In the genomic region with DNA sequence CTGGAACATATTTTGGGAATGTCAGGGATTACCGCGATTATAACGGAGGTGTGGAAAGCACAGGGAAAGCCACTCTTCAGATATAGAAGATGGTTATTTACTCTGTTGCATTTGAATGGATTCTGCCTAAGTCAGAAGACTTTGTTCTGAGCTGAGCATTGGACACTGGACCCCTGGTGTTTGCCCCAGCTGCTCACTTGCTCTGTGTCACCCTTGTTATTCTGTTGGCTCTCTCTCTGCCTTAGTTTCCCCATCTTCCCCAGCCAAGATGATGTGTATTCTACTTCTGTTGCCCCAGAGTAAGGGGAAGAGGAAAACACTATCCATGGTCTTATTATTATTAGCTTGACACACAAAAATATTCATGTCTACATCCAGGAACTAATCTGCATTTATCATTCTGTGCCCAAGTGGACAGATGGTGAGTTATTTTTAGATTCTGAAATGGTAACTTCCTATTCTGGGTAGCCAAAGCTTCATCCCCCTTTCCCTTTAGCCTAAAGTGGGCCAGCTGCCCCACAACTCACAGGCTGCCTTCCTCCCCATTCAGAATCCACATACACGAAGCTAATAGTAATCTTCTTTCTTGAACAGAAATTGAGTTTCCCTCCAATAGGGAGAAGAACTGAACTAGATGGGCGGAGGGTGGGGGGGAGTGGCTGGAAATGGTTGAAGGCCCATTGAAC, we compare ENCODE assay signal across 15 mouse cellular contexts. TPM values are rescaled to one million over a fixed set of nuclear protein-coding genes. Genes with fewer than 3 reads are reported as not detected.
A peak's percentile ranks its signal among the peaks of the same experiment; 100 is the strongest.
DNase-seq lines count a peak whose midpoint lies in the region; ATAC-seq and TF ChIP-seq lines count a peak whose summit lies in the region.
"Had no signal": no experiment of that assay in that cellular context is flagged by ENCODE, and none has a peak within 500 bp of the region (broad histone marks: within the 10 kb centered on the region; RNA-seq: fewer than 3 reads in every experiment).

No protein-coding gene starts in this region.

- WGBS in hindbrain, embryonic 10.5 days = 73% methylated on average over 5 of the region's 5 CpGs
- 72% methylated on average over 5 of the region's 5 CpGs for WGBS in midbrain, embryonic 14.5 days

- H3K4me3 ChIP-seq in hindbrain, embryonic 10.5 days = peak overlapping the region; percentile 67
- peak overlapping the region; percentile 69 for H3K4me3 ChIP-seq in midbrain, embryonic 14.5 days (replicated peaks; ENCODE audit: low read depth, low read length)
- H3K4me3 ChIP-seq: heart, embryonic 12.5 days; liver, embryonic 15.5 days; myocyte; stomach, embryonic 15.5 days had no signal

- ATAC-seq in midbrain, embryonic 14.5 days (ENCODE audit: low FRiP score, low TSS enrichment) = no peak

- peaks cover 56% of the 10 kb centered on the region for H3K27me3 ChIP-seq in hindbrain, embryonic 10.5 days (ENCODE audit: insufficient read depth, poor library complexity, severe bottlenecking)
- no peaks in the 10 kb centered on the region for H3K27me3 ChIP-seq in midbrain, embryonic 14.5 days (ENCODE audit: control insufficient read depth, insufficient read depth, low read length)

- H3K4me1 ChIP-seq in hindbrain, embryonic 10.5 days (replicated peaks) = peaks cover 28% of the 10 kb centered on the region
- H3K4me1 ChIP-seq in midbrain, embryonic 14.5 days (ENCODE audit: control insufficient read depth, insufficient read depth, low read length) = peaks cover 46% of the 10 kb centered on the region

- peak; percentile 72 for DNase-seq in brain, embryonic 14.5 days (ENCODE audit: low read depth)
- DNase-seq in cerebellum, adult 9-10 months = peak; percentile 89
- DNase-seq in hindbrain, embryonic 10.5 days (ENCODE audit: low spot score) = no peak
- DNase-seq in midbrain, embryonic 14.5 days = no peak
- no peak for DNase-seq in urinary bladder, postnatal 25 days (ENCODE audit: low spot score)
- DNase-seq in kidney, adult 9 months = no peak
- no peak for DNase-seq in embryo, embryonic 11 days
- DNase-seq: adrenal gland, adult 8-10 months; gastrocnemius, postnatal 14 days; lung, postnatal 4 days; thymus, postnatal 4 days had no signal

- H3K4me2 ChIP-seq in midbrain, embryonic 14.5 days (ENCODE audit: low read length) = peak overlapping the region; percentile 83
- H3K4me2 ChIP-seq: heart, embryonic 12.5 days; liver, embryonic 15.5 days; stomach, embryonic 15.5 days had no signal

- H3K27ac ChIP-seq in hindbrain, embryonic 10.5 days = no peak overlapping the region
- H3K27ac ChIP-seq in midbrain, embryonic 14.5 days (replicated peaks; ENCODE audit: low read depth, low read length) = 0 out of 2 replicates have a peak overlapping the region, but pooled peaks have one; percentile 49
- H3K27ac ChIP-seq: liver, embryonic 15.5 days; stomach, embryonic 15.5 days had no signal

- no peaks in the 10 kb centered on the region for H3K9me3 ChIP-seq in hindbrain, embryonic 10.5 days
- H3K9me3 ChIP-seq in midbrain, embryonic 14.5 days (ENCODE audit: control insufficient read depth, low read length) = no peaks in the 10 kb centered on the region
- H3K9me3 ChIP-seq: heart, embryonic 12.5 days; liver, embryonic 15.5 days; stomach, embryonic 15.5 days had no signal

- peak overlapping the region; percentile 76 for H3K9ac ChIP-seq in midbrain, embryonic 14.5 days (replicated peaks; ENCODE audit: low read length)
- H3K9ac ChIP-seq: heart, embryonic 12.5 days; liver, embryonic 15.5 days; stomach, embryonic 15.5 days had no signal

- TF ChIP-seq CTCF in brain, embryonic 14.5 days (IDR thresholded peaks at IDR 0.05; ENCODE audit: borderline replicate concordance, extremely low read depth, insufficient read depth, insufficient read length) = no peak

- no peaks in the 10 kb centered on the region for H3K36me3 ChIP-seq in hindbrain, embryonic 10.5 days
- no peaks in the 10 kb centered on the region for H3K36me3 ChIP-seq in midbrain, embryonic 14.5 days (ENCODE audit: control insufficient read depth, insufficient read depth, low read length)
- H3K36me3 ChIP-seq: heart, embryonic 12.5 days; liver, embryonic 15.5 days; stomach, embryonic 15.5 days had no signal

- no peak for TF ChIP-seq POLR2A in brain, embryonic 14.5 days (IDR thresholded peaks at IDR 0.05; ENCODE audit: borderline replicate concordance, extremely low read depth, insufficient read depth, insufficient read length, poor library complexity, severe bottlenecking)

RNA-seq across cellular contexts. Expression of a gene that starts 2.0 kb away (rescaled TPM):
- 12.0 and 18.3 TPM in 2 replicates for polyA plus RNA-seq in brain, embryonic 14.5 days (2012; rRNA removed)
- 0.73 and 1.1 TPM in 2 replicates for polyA plus RNA-seq in hindbrain, embryonic 10.5 days (2016; fragmentation: Nextera tagmentation; extraction: Ambion mirVana)
- polyA plus RNA-seq in midbrain, embryonic 14.5 days (2014; fragmentation: Nextera tagmentation; extraction: Ambion mirVana) = 1.0 and 2.1 TPM in 2 replicates
- polyA plus RNA-seq: heart, embryonic 12.5 days; liver, embryonic 15.5 days; myocyte had no signal

RNA-seq across cellular contexts. Expression of a gene that starts 18.5 kb away (rescaled TPM):
- polyA plus RNA-seq in brain, embryonic 14.5 days (2012; rRNA removed) = 121 and 131 TPM in 2 replicates
- polyA plus RNA-seq in hindbrain, embryonic 10.5 days (2016; fragmentation: Nextera tagmentation; extraction: Ambion mirVana) = 110 and 120 TPM in 2 replicates
- polyA plus RNA-seq in midbrain, embryonic 14.5 days (2014; fragmentation: Nextera tagmentation; extraction: Ambion mirVana) = 117 and 177 TPM in 2 replicates

RNA-seq across cellular contexts. Expression of a gene that starts 32.1 kb away (rescaled TPM):
- 8.3 and 8.8 TPM in 2 replicates for polyA plus RNA-seq in brain, embryonic 14.5 days (2012; rRNA removed)
- polyA plus RNA-seq in hindbrain, embryonic 10.5 days (2016; fragmentation: Nextera tagmentation; extraction: Ambion mirVana) = 1.3 and 1.8 TPM in 2 replicates
- polyA plus RNA-seq in midbrain, embryonic 14.5 days (2014; fragmentation: Nextera tagmentation; extraction: Ambion mirVana) = 1.5 and 2.0 TPM in 2 replicates
- polyA plus RNA-seq: myocyte had no signal

Comparison
In these comparisons a context has a peak if more than half of its experiments do, and no peak if none do; other contexts are left out.
1. DNase-seq: peak in brain, embryonic 14.5 days (single experiment) and cerebellum, adult 9-10 months (single experiment); none in hindbrain, embryonic 10.5 days (single experiment), midbrain, embryonic 14.5 days (single experiment), urinary bladder, postnatal 25 days (single experiment), kidney, adult 9 months (single experiment) and embryo, embryonic 11 days (single experiment).